Mouse (Mus musculus): ENCODE data around the gene Spock1. TPM values are rescaled to one million over a fixed set of nuclear protein-coding genes. Genes with fewer than 3 reads are reported as not detected.
"Not testable (repeated sequence)": the region's sequence is repeated elsewhere in the genome, so short reads cannot be mapped to it uniquely, and the experiment has no call there.

Spock1 gene
- total RNA-seq, 1 experiment from 2014 or later = not detected

DNA sequence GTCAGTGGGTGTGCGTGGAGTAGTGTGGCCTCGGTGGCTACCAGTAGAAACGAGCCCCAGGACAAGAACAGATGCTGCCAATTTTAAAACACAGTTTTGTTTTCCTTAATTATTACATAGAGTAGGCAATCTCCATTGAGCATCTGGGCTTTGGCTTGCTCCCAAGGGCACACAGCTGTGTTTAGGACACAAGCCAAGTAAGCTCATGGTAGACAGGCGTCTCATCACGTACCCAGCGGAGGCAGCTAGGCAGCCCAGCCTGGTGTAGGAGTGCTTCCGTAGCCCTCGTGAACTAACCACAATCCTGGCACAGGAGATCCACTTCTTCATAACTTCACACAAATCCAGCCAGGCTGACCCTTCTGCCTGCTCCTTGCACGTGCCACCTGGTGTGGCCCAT, 281.7 kb downstream of the Spock1 start:
- ATAC-seq (replicated peaks; ENCODE audit: low read depth, poor library complexity, severe bottlenecking) = no peak

DNA sequence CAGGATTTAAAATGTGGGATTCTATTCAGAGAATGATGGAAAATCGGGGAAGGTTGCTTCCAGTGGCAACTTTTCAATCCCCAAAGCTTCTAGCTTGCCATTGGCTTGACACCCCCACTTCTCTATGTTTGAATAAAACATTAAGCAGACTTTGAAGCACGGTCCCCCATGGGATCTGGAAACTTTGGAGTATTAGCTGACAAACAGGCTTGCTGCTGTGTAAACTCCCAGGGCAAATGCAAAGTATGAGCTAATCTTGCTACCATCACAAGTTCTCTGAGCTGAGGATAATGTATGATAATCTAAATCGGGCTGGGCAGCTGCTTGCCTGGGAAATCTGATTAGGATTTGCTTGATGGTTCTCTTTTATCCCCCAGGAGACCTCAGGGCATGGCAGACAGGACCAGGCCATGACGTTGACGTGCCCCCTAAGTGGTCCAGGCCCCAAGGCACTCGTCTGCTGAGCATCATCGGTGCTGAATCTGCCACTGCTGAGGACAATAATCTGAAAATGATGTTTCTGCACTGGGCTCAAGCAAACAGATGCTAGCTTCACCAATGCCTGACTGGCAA, 284.1 kb downstream of the Spock1 start:
- ATAC-seq (replicated peaks; ENCODE audit: low read depth, poor library complexity, severe bottlenecking) = no peak

DNA sequence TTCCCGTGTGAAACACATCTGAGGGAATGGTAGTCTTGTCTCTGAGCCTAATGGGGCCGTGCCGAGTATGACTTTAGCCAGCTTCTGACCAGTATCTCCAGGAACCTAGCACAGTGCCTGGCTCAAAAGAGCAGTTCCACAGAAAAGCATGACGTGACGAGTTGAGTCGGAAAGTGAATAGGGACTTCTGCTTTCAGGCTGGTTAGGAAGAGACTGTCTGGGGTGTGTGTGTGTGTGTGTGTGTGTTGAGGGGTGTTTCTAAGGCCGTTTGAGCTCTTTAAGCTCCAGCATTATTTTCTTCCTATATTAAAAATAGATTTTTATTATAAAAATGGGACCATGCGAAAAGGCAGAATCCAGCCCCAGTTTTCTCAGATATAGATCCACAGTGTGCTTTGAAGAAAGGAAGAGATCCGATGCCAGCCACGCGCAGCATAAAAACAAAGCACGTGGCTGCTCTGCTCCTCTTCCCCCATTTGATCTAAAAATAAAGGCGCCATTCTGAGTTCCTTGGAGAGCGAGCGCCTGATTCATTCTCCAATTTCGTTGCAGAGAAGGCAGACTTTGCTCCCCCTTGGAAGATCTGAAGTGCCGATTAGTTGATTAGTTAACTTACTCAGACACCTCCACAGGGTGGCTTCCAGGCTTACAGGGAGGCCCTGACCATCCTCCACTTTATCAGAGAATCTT, 288.9 kb downstream of the Spock1 start:
- ATAC-seq (replicated peaks; ENCODE audit: low read depth, poor library complexity, severe bottlenecking) = no peak

DNA sequence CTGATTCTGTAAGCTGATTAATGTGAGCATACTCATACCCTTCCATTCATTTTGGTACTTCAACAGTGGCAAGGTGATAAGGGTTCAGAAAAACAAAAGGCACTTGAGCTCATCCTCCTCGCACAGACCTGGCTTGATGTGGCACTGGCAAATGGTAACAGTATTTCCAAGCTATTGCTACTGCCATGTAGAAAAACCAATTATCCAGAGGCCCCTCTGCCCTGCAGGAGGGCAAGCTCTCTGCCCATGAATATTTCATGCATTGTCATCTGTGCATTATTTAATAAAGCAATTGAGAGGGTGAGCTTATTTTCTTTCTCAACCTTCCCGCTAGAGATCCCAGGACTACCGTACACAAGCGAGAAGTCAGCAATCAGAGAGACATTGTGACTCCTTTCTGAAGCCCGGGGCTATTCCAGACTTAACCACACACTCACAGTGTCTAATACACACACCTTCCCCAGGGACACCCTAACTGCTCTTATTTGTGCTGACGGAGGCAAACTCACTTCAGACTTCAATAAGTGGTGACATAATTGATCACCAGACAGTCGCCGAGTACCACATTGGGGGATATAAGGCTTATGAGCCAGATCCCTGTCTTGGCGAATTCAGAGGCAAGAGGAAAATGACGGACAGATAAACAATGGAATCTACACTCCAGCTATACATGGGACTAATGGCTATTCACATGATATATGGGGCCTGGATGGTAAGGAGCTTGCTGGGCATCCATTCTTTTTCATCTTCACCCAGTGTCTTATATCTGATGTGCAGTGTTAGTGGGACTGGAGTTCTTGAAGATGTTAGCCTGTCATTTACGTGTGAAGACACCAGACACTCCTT, 296.6 kb downstream of the Spock1 start:
- no peak for ATAC-seq (replicated peaks; ENCODE audit: low read depth, poor library complexity, severe bottlenecking)

DNA sequence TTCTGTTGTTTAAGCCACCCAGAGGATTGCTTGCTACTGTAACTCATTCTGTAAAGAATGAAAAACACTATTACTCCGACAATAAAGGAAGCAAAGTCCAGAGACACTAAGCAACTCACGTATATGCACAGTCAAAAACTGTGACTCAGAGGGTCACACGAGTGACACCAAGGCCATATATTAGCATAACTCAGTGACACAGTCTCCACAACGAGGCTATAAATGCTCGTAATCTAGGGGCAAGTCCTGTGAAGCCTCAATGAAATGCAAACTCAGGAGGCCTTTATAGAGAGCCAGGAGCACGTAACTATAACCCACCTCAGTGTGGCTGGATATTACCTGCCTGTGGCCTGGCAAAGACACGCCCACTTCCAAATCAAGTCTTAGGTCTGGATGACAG, 298.2 kb downstream of the Spock1 start:
- no peak for ATAC-seq (replicated peaks; ENCODE audit: low read depth, poor library complexity, severe bottlenecking)

DNA sequence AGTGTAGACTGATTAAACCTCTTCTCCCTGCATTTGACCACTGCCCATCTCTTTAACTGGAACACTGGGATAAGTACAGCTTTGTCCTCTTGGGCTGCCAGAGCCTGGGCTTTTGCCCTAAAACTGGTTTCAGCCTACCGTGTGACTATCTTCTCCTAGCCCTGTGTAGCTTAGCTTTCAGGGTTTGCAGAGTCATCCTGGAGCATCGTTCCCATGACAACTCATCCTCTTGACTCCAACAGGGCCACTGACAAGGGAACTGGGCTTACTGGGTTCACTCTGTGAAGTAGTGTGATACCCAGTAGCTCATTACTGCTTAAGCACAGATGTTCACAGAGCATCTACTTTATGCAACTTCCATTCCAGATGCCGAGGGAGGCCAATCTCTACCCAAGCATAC, 303.7 kb downstream of the Spock1 start:
- ATAC-seq (replicated peaks; ENCODE audit: low read depth, poor library complexity, severe bottlenecking) = no peak

DNA sequence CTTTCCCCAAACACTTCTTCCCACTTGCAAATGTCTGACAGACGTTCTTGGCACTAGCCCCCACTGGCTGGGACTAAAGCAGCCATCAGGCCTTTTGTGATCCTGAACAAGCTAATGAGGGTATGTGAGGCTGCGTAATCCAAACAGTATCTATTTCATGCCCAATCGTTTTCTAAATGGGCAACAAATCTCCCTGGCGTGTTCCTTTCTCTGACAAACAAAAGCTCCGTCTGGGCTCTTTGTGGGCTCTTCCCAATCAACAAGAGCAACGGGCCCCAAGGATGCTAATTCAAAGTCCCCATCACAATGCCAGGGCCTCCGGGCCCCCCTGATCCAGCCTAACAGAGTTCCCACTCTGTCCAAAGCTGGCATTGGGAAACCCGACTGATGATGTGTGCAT, 304.9 kb downstream of the Spock1 start:
- no peak for ATAC-seq (replicated peaks; ENCODE audit: low read depth, poor library complexity, severe bottlenecking)

DNA sequence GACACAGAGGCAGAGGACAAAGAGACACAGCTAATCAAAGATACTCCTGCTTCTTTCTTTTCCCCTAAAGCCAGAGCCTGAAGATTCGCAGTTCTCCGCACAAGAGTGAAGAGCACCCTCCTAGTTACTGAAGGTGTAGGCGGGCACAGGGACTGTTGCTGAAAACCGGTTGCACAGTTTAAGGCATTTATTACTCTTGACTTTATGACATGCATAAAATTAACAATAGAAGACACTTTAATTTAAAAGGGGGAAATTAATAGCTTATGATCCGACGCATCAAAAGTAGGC, 312.4 kb downstream of the Spock1 start:
- ATAC-seq (replicated peaks; ENCODE audit: low read depth, poor library complexity, severe bottlenecking) = no peak

DNA sequence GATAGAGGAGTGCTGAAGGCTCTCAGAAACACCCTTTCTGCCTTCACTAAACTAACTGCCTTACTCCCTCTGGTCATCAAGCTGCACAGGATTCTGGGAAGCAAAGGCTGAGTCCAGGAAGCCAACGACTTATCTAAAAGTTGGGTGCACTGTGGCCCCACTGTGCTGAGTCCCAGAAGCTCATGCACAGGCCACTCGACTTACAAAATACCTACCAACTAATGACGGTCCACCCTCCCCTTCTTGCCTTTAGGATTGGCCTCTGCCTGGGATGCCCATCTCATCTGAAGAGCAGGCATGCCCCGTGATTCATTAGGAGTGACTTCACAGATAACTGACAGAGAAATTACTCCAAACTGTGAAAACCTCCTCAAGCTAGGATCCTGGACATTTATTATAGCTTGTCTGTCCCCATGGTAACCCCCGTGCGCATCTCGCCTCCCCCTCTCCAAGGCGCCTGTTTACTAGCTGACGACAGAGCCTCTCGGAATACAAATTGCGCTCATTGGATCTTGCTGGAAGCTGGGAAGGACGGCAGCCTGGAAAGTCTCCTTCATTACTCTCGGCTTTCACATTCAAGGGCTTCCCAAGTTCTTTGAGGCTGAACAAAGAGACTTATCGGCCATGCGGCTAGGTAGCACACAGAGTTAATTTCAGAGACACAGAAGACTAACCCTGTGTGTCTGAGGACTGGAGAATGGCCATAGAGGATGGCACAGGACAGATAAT, 312.9 kb downstream of the Spock1 start:
- ATAC-seq (replicated peaks; ENCODE audit: low read depth, poor library complexity, severe bottlenecking) = no peak

DNA sequence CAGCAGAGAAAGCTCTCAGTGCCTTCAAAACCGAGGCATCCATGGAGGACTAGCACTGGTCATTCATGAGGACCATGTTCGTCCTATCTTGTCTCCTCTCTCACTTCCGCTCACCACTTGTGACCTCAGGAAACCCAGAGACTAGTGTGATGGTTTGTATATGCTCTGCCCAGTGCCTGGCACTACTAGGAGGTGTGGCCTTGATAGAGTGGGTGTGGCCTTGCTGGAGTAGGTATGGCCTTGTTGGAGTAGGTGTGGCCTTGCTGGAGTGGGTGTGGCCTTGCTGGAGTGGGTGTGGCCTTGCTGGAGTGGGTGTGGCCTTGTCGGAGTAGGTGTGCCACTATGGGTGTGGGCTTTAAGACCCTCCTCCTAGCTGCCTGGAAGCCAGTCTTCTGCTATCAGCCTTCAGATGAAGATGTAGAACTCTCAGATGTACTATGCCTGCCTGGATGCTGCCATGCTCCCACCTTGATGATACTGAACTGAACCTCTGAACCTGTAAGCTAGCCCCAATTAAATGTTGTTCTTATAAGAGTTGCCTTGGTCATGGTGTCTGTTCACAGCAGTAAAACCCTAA, 318.7 kb downstream of the Spock1 start:
- ATAC-seq (replicated peaks; ENCODE audit: low read depth, poor library complexity, severe bottlenecking) = not testable (repeated sequence)

DNA sequence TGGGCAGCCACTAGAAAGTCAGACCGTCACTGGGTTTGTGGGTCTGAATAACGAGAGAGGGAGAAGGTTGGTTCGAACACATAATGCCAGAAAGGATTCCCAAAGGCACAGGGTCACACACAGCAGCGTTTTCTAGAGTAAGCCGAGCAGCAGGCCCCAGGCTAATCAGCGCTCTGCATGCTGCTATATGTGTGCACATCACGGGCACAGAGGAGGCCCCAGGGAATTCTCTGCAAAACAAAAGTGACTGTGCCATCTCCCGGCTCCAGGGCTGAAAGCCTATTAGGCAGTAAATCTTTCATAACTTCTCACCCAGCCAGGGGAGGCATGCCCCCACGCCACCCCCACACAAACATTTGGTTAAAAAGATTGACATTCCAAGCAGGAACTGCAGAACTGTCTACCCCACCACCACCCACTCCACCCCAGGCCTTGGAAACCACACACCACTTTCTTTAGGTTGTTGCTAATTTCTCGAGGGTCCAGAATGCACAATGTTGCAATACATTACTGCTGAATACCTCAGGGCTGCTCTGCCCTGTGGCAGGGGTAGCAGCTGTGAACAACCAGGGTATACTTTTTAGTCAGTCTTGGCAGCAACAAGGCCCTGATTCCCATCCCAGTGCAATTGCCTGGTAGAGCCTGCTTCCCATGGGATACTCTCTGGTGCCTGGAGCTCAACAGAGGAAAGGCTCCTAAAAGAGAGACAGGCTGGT, 319.4 kb downstream of the Spock1 start:
- no peak for ATAC-seq (replicated peaks; ENCODE audit: low read depth, poor library complexity, severe bottlenecking)

DNA sequence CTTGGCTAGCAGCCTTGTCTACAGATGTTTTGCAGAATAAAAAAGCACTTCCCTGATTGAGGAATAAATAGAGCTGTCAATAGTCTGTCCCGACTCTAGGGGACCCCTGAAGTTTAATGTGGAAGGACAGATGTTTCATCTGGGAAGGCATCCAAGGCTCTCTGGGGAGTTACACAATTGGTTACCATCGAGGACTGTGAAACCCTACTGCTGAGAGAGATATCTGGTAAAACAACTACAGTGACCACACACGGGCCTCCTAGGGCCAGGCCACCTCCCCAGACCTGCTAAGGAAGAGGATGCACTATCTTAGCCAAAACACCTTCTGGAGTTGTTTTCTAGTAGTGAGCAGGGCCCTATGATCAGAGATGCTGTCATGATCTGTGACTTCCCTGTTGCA, 323.0 kb downstream of the Spock1 start:
- no peak for ATAC-seq (replicated peaks; ENCODE audit: low read depth, poor library complexity, severe bottlenecking)

DNA sequence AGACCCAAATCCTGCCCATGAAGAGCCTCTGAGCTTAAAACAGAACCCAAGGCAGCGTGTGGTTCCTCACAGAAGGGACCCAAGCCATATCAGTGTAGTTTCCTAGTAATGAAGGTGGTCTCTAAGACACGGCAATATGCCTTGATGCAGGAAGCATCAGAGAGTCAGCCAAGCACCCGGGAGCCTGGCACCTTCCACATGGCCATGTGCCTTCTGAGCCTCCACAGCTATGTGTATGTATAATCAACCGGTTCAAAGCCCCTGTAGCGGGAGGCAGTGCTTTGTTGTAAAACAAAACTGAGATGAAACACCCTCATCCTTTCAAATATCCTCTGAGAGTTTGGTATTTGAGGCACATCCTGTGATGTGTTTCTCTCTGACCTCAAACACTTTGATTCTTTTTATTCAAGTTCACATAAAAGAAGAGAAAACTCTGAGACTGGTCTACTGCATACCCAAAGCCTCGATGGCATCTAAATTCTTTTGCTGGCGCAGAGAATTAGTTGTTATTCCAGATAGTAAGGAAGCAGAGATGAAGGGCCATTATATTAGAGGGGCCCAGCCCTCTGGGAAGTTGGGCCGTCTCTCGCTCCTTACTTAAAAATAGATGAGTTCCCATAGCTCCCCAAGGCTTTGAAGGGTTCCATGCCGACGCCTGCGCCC, 325.7 kb downstream of the Spock1 start:
- no peak for ATAC-seq (replicated peaks; ENCODE audit: low read depth, poor library complexity, severe bottlenecking)

DNA sequence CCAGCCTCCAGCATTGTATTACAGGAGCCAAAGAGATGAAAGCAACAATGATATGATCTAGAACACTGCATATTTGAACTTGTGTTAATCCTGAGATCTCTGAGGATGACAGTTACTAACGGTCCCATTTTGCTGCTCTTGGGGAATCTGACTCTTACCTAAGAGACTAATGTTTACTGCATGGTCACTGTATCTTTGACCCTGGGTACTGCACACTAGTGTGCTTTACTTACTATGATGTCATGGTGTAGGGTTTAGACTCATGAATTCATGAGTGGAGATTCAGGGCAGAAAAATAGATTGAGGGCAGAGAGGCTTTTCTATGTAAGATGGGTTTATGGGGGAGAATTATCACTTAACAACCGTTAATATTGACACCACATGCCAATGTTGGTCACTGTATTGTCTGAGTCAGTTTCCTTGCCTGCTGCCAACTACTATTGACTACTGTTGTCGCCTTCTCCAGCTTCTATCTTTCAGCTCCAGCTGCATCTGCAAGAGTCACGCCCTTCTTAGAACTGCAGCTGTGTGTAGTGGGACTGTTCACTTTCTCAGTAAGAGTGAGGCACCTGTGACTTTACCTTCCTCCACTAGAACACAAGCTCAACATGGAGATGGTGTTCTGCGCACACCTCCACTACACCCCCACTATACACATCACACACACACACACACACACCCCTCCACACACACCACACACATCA, 330.4 kb downstream of the Spock1 start:
- ATAC-seq (replicated peaks; ENCODE audit: low read depth, poor library complexity, severe bottlenecking) = no peak

DNA sequence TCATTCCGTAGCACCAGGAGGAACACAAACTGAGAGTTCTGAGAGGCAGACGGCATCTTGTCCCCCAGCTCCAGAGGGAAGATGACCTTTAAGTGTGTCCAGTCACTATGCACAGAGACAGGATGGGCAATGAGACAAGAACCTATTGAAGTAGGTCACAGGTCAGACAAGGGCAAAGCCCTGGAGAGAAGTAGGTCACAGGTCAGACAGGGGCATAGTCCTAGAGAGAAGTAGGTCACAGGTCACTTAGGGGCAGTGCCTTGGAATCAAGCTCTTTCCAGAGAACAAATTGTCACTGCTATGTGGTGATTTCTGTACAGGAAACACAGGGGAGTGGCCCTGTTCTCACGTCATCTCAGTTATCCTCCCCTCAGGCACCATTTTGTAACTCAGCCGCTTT, 334.6 kb downstream of the Spock1 start:
- ATAC-seq (replicated peaks; ENCODE audit: low read depth, poor library complexity, severe bottlenecking) = no peak

DNA sequence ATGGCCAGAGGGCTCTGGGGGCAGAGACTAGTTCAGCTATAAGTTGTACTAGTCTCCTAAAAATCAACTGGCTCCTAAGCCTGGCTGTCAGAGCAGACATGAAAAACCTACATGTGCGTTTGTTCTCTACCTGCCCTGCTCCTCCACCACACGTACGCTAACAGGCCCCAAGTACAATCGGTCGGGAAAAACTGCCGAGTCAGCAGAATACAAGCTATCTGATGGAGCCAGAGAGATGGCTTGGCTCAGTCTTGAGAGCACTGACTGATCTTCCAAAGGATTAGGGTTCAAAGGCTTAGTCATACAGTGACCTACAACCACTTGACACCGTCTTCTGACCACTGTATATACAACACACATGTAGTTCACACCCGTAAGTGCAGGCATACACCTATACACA, 339.7 kb downstream of the Spock1 start:
- ATAC-seq (replicated peaks; ENCODE audit: low read depth, poor library complexity, severe bottlenecking) = no peak

DNA sequence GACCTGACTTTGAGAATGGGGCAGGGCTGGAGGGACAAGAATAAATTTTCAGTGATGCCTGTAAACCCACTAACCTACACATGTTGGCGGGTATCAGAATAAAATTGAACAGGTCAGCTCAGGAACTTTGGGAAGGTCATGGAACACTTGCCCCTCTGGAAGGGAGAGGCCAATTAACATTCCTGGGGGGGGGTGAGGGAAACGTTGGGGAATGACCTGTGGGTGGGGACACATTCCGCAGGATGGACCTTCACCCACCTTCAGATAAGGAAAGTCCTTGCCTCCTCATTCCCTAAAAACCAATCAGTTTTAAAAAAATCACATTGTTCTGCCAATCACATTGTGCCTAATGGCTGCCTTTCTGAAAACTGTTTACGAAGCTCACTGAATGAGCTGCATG, 352.9 kb downstream of the Spock1 start:
- ATAC-seq (replicated peaks; ENCODE audit: low read depth, poor library complexity, severe bottlenecking) = no peak

DNA sequence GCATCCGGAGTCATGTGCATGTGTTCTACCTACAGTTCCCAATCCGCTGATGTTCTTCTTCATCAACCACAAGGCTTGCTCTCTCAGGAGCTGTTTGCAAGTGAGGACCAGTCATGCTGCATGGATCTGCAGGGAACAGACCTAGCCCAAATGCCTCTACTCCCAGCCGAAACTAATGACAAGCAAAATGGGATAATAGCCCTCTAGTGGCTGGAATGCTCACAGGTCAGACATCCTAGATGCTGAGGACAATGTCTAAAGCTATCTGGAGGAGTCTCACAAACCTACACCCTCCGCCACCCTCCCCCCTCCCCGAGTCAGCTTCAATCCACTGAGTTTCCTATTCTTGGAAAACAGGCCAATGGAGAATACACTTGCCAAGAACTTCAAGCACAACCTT, 358.4 kb downstream of the Spock1 start:
- no peak for ATAC-seq (replicated peaks; ENCODE audit: low read depth, poor library complexity, severe bottlenecking)

DNA sequence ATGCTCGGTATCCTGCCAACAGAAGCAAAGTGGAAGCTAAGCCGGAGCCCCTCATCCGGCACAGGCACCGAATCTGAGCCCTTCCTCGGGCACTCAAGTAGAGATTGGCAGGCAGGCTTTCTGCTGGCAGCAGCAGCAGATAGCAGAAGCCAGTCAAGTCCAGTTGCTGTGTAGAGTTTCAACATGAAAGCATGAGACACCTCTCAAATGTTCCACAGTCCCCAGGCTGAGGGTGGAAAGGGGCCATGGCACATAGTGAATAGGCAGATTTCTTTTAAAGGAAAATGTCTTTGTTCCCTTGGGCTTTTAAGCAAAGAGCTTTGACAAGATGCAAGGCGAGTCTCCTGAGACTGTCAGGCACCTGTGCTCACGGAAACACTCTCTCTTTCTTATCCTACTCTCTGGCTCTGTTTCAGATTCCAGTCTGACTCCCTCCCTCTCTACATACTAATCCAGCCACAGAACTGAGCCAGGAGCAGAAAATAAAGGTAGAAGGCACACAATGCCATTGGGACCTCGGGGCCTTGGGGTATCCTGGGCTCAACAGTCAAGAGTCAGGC, 371.1 kb downstream of the Spock1 start:
- ATAC-seq (replicated peaks; ENCODE audit: low read depth, poor library complexity, severe bottlenecking) = no peak

Measured in common myeloid progenitor, adult 5-6 weeks (primary cell).